Mouse (Mus musculus) liver, postnatal 0 days (tissue): ENCODE measurements around the gene Trappc3.

Source experiments
- CTCF ChIP-seq: sonication (generic); IDR thresholded peaks from 2 replicates; pipeline ENCODE4 v1.5.1; 2016; ENCODE audit warnings: antibody characterized with exemption, low read depth
- EP300 ChIP-seq: IDR thresholded peaks from 2 replicates; pipeline ENCODE4 v1.6.1; 2016; ENCODE audit warnings: antibody characterized with exemption, low read depth, mild to moderate bottlenecking

- TF ChIP-seq CTCF, result no peak
- no peak for TF ChIP-seq EP300
Measured at GRCm38 (mm10) chr4:126290314-126290713, 28.2 kb downstream of the Trappc3 start.
